Mouse (Mus musculus) lung, embryonic 16.5 days (tissue): Measurements from ENCODE around the gene Gm45837. TPM values are rescaled to one million over a fixed set of nuclear protein-coding genes. Genes with fewer than 3 reads are reported as not detected.

Experiments
- ATAC-seq: fragments of 200-750 bp; cut with Nextera tagmentation; 2 replicates; pipeline ENCODE4 v1.8.0; 2017; ENCODE audit warnings: low read depth, mild to moderate bottlenecking, moderate library complexity
- H3K27ac ChIP-seq: fragments of 300-500 bp; sonication (generic); 2 replicates; pipeline ENCODE4 v1.5.1; 2014; ENCODE audit warnings: mild to moderate bottlenecking, control low read depth, low read length
- H3K27me3 ChIP-seq: fragments of 300-500 bp; sonication (generic); 2 replicates; pipeline ENCODE4 v1.6.1; 2014; ENCODE audit warnings: low read depth, low read length, mixed read lengths; ENCODE audit not compliant: control insufficient read depth, insufficient read depth
- H3K36me3 ChIP-seq: fragments of 300-500 bp; sonication (generic); 2 replicates; pipeline ENCODE4 v1.6.1; 2014; ENCODE audit warnings: low read length; ENCODE audit not compliant: control insufficient read depth, insufficient read depth
- H3K4me1 ChIP-seq: fragments of 300-500 bp; sonication (generic); replicated peaks from 2 replicates; pipeline ENCODE4 v1.6.1; 2014; ENCODE audit warnings: low read length, mixed read lengths; ENCODE audit not compliant: control insufficient read depth, insufficient read depth
- H3K4me2 ChIP-seq: fragments of 300-500 bp; sonication (generic); 2 replicates; pipeline ENCODE4 v1.6.1; 2014; ENCODE audit warnings: low read depth, low read length, control low read depth
- H3K4me3 ChIP-seq: fragments of 300-500 bp; sonication (generic); 2 replicates; pipeline ENCODE4 v1.5.1; 2014; ENCODE audit warnings: mild to moderate bottlenecking, low read length, control low read depth
- H3K9ac ChIP-seq: fragments of 300-500 bp; sonication (generic); 2 replicates; pipeline ENCODE4 v1.6.1; 2014; ENCODE audit warnings: low read length, control low read depth
- H3K9me3 ChIP-seq: fragments of 300-500 bp; sonication (generic); 2 replicates; pipeline ENCODE4 v1.6.1; 2016; ENCODE audit warnings: low read length; ENCODE audit not compliant: control insufficient read depth
- WGBS: fragments of 180-500 bp; shearing (Covaris S2); extraction: QIAGEN DNeasy Blood & Tissue Kit; methylation state at CpG from one replicate; pipeline ENCODE4 v1.1.7; 2014; 5-methylcytosine and 5-hydroxymethylcytosine counted together
- polyA plus RNA-seq: library from polyadenylated mRNA; unstranded; fragments of >200 nt; fragmentation: Nextera tagmentation; extraction: Ambion mirVana; gene quantifications from 2 replicates; pipeline ENCODE4 v1.2.1, GENCODE M21; 2015

Gene Gm45837
- polyA plus RNA-seq, 1 experiment from 2014 or later: 2.4 TPM

GRCm38 (mm10) chr7:101513655-101514054 is 103.0 kb downstream of the Gm45837 start:
- no peak overlapping the region for H3K27ac ChIP-seq
- WGBS: 47% methylated on average over 7 of the region's 7 CpGs
- no peak overlapping the region for H3K4me3 ChIP-seq
- H3K36me3 ChIP-seq: no peaks in the 10 kb centered on the region
- no peaks in the 10 kb centered on the region for H3K9me3 ChIP-seq
- no peak for ATAC-seq
- H3K4me2 ChIP-seq: no peak overlapping the region
- no peaks in the 10 kb centered on the region for H3K27me3 ChIP-seq
- no peak overlapping the region for H3K9ac ChIP-seq
- no peaks in the 10 kb centered on the region for H3K4me1 ChIP-seq

GRCm38 (mm10) chr7:101514768-101515167 is 104.1 kb downstream of the Gm45837 start:
- Histone ChIP-seq H3K4me3 (no peak overlapping the region), H3K27ac (no peak overlapping the region), H3K27me3 (no peaks in the 10 kb centered on the region), H3K9me3 (no peaks in the 10 kb centered on the region), H3K4me1 (no peaks in the 10 kb centered on the region), H3K36me3 (no peaks in the 10 kb centered on the region), H3K4me2 (no peak overlapping the region), H3K9ac (no peak overlapping the region)
- 72% methylated on average over 6 of the region's 6 CpGs for WGBS
- no peak for ATAC-seq

GRCm38 (mm10) chr7:101515295-101515694 is 104.6 kb downstream of the Gm45837 start:
- no peaks in the 10 kb centered on the region for H3K4me1 ChIP-seq
- ATAC-seq: no peak
- H3K9ac ChIP-seq: no peak overlapping the region
- no peaks in the 10 kb centered on the region for H3K36me3 ChIP-seq
- H3K9me3 ChIP-seq: no peaks in the 10 kb centered on the region
- 21% methylated on average over 6 of the region's 6 CpGs for WGBS
- H3K4me3 ChIP-seq: no peak overlapping the region
- H3K27me3 ChIP-seq: no peaks in the 10 kb centered on the region
- no peak overlapping the region for H3K4me2 ChIP-seq
- H3K27ac ChIP-seq: no peak overlapping the region

DNA sequence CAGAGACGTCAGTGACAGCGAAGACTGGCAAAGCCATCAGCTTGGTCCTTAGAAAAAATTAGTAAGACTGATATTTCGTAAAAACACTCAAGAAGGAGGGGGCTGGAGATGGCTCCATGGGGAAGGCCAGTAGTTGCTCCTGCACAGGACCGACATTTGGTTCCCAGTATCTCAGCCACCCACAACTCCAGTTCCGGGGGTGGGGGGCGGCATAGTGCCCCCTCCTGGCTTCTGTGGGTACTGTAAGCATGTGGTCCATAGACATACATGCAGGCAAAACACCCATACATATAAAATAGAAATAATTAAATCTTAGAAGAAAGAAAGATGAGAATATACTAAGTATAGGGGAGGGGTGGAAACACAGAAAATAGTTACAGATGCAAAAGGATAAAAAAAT is 105.8 kb downstream of the Gm45837 start:
- no peak for ATAC-seq
- no peak overlapping the region for H3K9ac ChIP-seq

GRCm38 (mm10) chr7:101521696-101522095 is 111.0 kb downstream of the Gm45837 start:
- Histone ChIP-seq H3K27ac (no peak overlapping the region), H3K9me3 (no peaks in the 10 kb centered on the region), H3K36me3 (no peaks in the 10 kb centered on the region), H3K9ac (no peak overlapping the region), H3K27me3 (no peaks in the 10 kb centered on the region), H3K4me2 (no peak overlapping the region), H3K4me1 (no peaks in the 10 kb centered on the region), H3K4me3 (no peak overlapping the region)
- WGBS: 49% methylated on average over 1 of the region's 1 CpGs
- ATAC-seq: no peak

More for the DNA sequence above, 105.8 kb downstream of the Gm45837 start:
- H3K4me1 ChIP-seq: no peaks in the 10 kb centered on the region
- no peak overlapping the region for H3K27ac ChIP-seq
- H3K4me2 ChIP-seq: no peak overlapping the region
- WGBS: 63% methylated on average over 6 of the region's 6 CpGs
- no peak overlapping the region for H3K4me3 ChIP-seq
- no peaks in the 10 kb centered on the region for H3K27me3 ChIP-seq
- H3K36me3 ChIP-seq: no peaks in the 10 kb centered on the region
- H3K9me3 ChIP-seq: no peaks in the 10 kb centered on the region

- ATAC-seq: no peak
- no peaks in the 10 kb centered on the region for H3K36me3 ChIP-seq
- H3K4me2 ChIP-seq: no peak overlapping the region
- H3K27me3 ChIP-seq: no peaks in the 10 kb centered on the region
- no peak overlapping the region for H3K9ac ChIP-seq
- H3K4me1 ChIP-seq: no peaks in the 10 kb centered on the region
- WGBS: 63% methylated on average over 2 of the region's 2 CpGs
- no peak overlapping the region for H3K27ac ChIP-seq
- H3K4me3 ChIP-seq: no peak overlapping the region
- H3K9me3 ChIP-seq: no peaks in the 10 kb centered on the region
Measured at GRCm38 (mm10) chr7:101523205-101523604, 112.5 kb downstream of the Gm45837 start.

DNA sequence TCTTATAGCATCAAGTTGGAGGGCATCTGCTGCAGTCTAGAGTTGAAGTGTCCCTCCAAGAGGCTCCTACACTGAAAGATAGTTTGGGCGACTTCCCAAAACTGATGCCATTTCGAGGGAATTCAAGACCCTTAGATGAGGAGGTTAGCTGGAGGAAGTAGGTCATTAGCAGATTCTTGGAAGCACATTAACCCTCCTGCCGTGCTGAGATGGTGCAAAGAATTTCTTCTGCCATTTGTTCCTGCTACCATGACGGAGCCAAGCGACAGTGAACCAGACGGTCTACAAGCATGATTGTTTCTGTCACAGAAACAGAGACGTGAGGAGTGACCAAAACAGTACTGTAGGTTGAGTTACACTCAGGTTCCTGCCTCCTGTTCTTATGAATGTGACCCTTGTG is 115.8 kb downstream of the Gm45837 start:
- no peak overlapping the region for H3K4me2 ChIP-seq
- no peaks in the 10 kb centered on the region for H3K27me3 ChIP-seq
- H3K9me3 ChIP-seq: no peaks in the 10 kb centered on the region
- H3K4me3 ChIP-seq: no peak overlapping the region
- H3K4me1 ChIP-seq: no peaks in the 10 kb centered on the region
- H3K9ac ChIP-seq: no peak overlapping the region
- ATAC-seq: no peak
- WGBS: 47% methylated on average over 7 of the region's 7 CpGs
- H3K27ac ChIP-seq: no peak overlapping the region
- no peaks in the 10 kb centered on the region for H3K36me3 ChIP-seq

- Histone ChIP-seq H3K9me3 (no peaks in the 10 kb centered on the region), H3K36me3 (no peaks in the 10 kb centered on the region), H3K4me2 (no peak overlapping the region), H3K27ac (no peak overlapping the region), H3K27me3 (no peaks in the 10 kb centered on the region), H3K4me3 (no peak overlapping the region), H3K4me1 (no peaks in the 10 kb centered on the region), H3K9ac (no peak overlapping the region)
- WGBS: 26% methylated on average over 5 of the region's 5 CpGs
- no peak for ATAC-seq
Measured at GRCm38 (mm10) chr7:101534428-101534827, 123.7 kb downstream of the Gm45837 start.

DNA sequence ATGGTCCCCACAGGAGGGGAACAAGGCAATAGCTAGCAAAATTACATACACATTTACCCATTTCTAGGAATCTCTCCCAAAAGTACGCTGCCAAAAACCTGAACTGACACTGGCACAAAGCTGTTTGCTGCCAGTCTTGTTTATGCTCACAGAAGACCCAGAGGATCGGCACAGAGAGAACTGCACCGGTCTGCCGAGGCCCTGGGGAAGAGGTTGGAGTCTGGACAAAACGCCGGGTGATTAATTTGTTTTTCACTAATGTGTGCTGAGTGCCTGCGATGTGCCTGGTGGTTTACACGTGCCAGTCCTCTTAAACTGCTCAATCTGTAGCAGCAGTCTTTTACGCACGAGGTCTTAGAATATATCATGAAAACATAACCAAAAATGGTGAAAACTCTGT is 124.4 kb downstream of the Gm45837 start:
- no peaks in the 10 kb centered on the region for H3K4me1 ChIP-seq
- no peaks in the 10 kb centered on the region for H3K9me3 ChIP-seq
- H3K36me3 ChIP-seq: no peaks in the 10 kb centered on the region
- no peak overlapping the region for H3K4me2 ChIP-seq
- H3K9ac ChIP-seq: no peak overlapping the region
- H3K27me3 ChIP-seq: no peaks in the 10 kb centered on the region
- ATAC-seq: no peak
- no peak overlapping the region for H3K27ac ChIP-seq
- WGBS: 56% methylated on average over 10 of the region's 10 CpGs
- H3K4me3 ChIP-seq: no peak overlapping the region

- H3K36me3 ChIP-seq: no peaks in the 10 kb centered on the region
- no peak overlapping the region for H3K27ac ChIP-seq
- no peak overlapping the region for H3K4me3 ChIP-seq
- no peak for ATAC-seq
- 61% methylated on average over 5 of the region's 5 CpGs for WGBS
- no peaks in the 10 kb centered on the region for H3K27me3 ChIP-seq
- H3K9ac ChIP-seq: no peak overlapping the region
- H3K4me2 ChIP-seq: no peak overlapping the region
- no peaks in the 10 kb centered on the region for H3K4me1 ChIP-seq
- no peaks in the 10 kb centered on the region for H3K9me3 ChIP-seq
Measured at GRCm38 (mm10) chr7:101535517-101535916, 124.8 kb downstream of the Gm45837 start.
